Mouse (Mus musculus): Measurements from ENCODE around the gene Nudt15. TPM values are rescaled to one million over a fixed set of nuclear protein-coding genes. Genes with fewer than 3 reads are reported as not detected.
"Not testable (repeated sequence)": the region's sequence is repeated elsewhere in the genome, so short reads cannot be mapped to it uniquely, and the experiment has no call there.

Nudt15 gene
- polyA plus RNA-seq (2012; fragmentation: generic; extraction: Trizol): 2.2 TPM
- long read RNA-seq, experiment 1, partial matches to known transcripts: 1 of 3 reads
- long read RNA-seq, experiment 1, other reads (novel, unspliced or antisense): 2 of 3 reads
- long read RNA-seq, experiment 2, partial matches to known transcripts: 27 of 34 reads
- long read RNA-seq, experiment 2, other reads (novel, unspliced or antisense): 7 of 34 reads

- H3K79me2 ChIP-seq (ENCODE audit: control insufficient read depth, insufficient read depth): peaks cover 3% of the 10 kb centered on the region
- no peak within 1 kb of the TSS for H3ac ChIP-seq (ENCODE audit: control insufficient read depth, insufficient read length, low read depth)
- no peak within 1 kb of the TSS for H3K4me3 ChIP-seq (ENCODE audit: insufficient read depth, poor library complexity, severe bottlenecking)
- peaks cover 3% of the 10 kb centered on the region for H3K27me3 ChIP-seq (ENCODE audit: control insufficient read depth, insufficient read depth, insufficient read length)
- no peak for TF ChIP-seq MYOG (IDR thresholded peaks at IDR 0.05; ENCODE audit: control insufficient read depth, extremely low read depth, insufficient read length)
- TF ChIP-seq USF1 (IDR thresholded peaks at IDR 0.05; ENCODE audit: low read depth): no peak
- no peak for TF ChIP-seq CTCF (IDR thresholded peaks at IDR 0.05; ENCODE audit: control insufficient read depth, insufficient read depth, insufficient read length)
- TF ChIP-seq FOSL1 (IDR thresholded peaks at IDR 0.05; ENCODE audit: insufficient read depth, low read length, poor library complexity, severe bottlenecking): no peak
- TF ChIP-seq MYOD1 (IDR thresholded peaks at IDR 0.05; ENCODE audit: control insufficient read depth, insufficient read length, low read depth): no peak
- no peak for TF ChIP-seq MAX (IDR thresholded peaks at IDR 0.05)
- TF ChIP-seq CEBPB (IDR thresholded peaks at IDR 0.05; ENCODE audit: low read depth): no peak
- H3K79me3 ChIP-seq (ENCODE audit: low read depth): peaks cover under 1% of the 10 kb centered on the region
- H3K36me3 ChIP-seq (ENCODE audit: control insufficient read depth, insufficient read depth): no peaks in the 10 kb centered on the region
Observed at GRCm38 (mm10) chr14:73548051-73548450, at the start of gene Nudt15. Nudt15 (minus strand) TSS chr14:73548242.

GRCm38 (mm10) chr14:73592166-73592565 lies 44.1 kb upstream of the Nudt15 start:
- no peaks in the 10 kb centered on the region for H3K79me3 ChIP-seq (ENCODE audit: low read depth)
- H3K4me3 ChIP-seq (ENCODE audit: insufficient read depth, poor library complexity, severe bottlenecking): no peak overlapping the region
- TF ChIP-seq MYOD1 (IDR thresholded peaks at IDR 0.05; ENCODE audit: control insufficient read depth, insufficient read length, low read depth) (no peak), CTCF (IDR thresholded peaks at IDR 0.05; ENCODE audit: control insufficient read depth, insufficient read depth, insufficient read length) (no peak), MYOG (IDR thresholded peaks at IDR 0.05; ENCODE audit: control insufficient read depth, extremely low read depth, insufficient read length) (no peak), MAX (IDR thresholded peaks at IDR 0.05) (no peak), CEBPB (IDR thresholded peaks at IDR 0.05; ENCODE audit: low read depth) (no peak), USF1 (IDR thresholded peaks at IDR 0.05; ENCODE audit: low read depth) (no peak), FOSL1 (IDR thresholded peaks at IDR 0.05; ENCODE audit: insufficient read depth, low read length, poor library complexity, severe bottlenecking) (no peak)
- H3K36me3 ChIP-seq (ENCODE audit: control insufficient read depth, insufficient read depth): peaks cover 40% of the 10 kb centered on the region
- no peaks in the 10 kb centered on the region for H3K79me2 ChIP-seq (ENCODE audit: control insufficient read depth, insufficient read depth)
- no peak overlapping the region for H3ac ChIP-seq (ENCODE audit: control insufficient read depth, insufficient read length, low read depth)
- H3K27me3 ChIP-seq (ENCODE audit: control insufficient read depth, insufficient read depth, insufficient read length): no peaks in the 10 kb centered on the region

- no peaks in the 10 kb centered on the region for H3K79me2 ChIP-seq (ENCODE audit: control insufficient read depth, insufficient read depth)
- peaks cover 25% of the 10 kb centered on the region for H3K36me3 ChIP-seq (ENCODE audit: control insufficient read depth, insufficient read depth)
- H3ac ChIP-seq (ENCODE audit: control insufficient read depth, insufficient read length, low read depth): no peak overlapping the region
- H3K27me3 ChIP-seq (ENCODE audit: control insufficient read depth, insufficient read depth, insufficient read length): no peaks in the 10 kb centered on the region
- TF ChIP-seq MYOG (IDR thresholded peaks at IDR 0.05; ENCODE audit: control insufficient read depth, extremely low read depth, insufficient read length) (no peak), CEBPB (IDR thresholded peaks at IDR 0.05; ENCODE audit: low read depth) (no peak), CTCF (IDR thresholded peaks at IDR 0.05; ENCODE audit: control insufficient read depth, insufficient read depth, insufficient read length) (no peak)
- no peak overlapping the region for H3K4me3 ChIP-seq (ENCODE audit: insufficient read depth, poor library complexity, severe bottlenecking)
- H3K79me3 ChIP-seq (ENCODE audit: low read depth): no peaks in the 10 kb centered on the region
Observed at GRCm38 (mm10) chr14:73588080-73588479, 40.0 kb upstream of the Nudt15 start.

- Histone ChIP-seq H3K4me3 (ENCODE audit: insufficient read depth, poor library complexity, severe bottlenecking) (no peak overlapping the region), H3K27me3 (ENCODE audit: control insufficient read depth, insufficient read depth, insufficient read length) (no peaks in the 10 kb centered on the region), H3K79me2 (ENCODE audit: control insufficient read depth, insufficient read depth) (peaks cover 12% of the 10 kb centered on the region), H3ac (ENCODE audit: control insufficient read depth, insufficient read length, low read depth) (no peak overlapping the region), H3K79me3 (ENCODE audit: low read depth) (peaks cover 1% of the 10 kb centered on the region), H3K36me3 (ENCODE audit: control insufficient read depth, insufficient read depth) (peaks cover 37% of the 10 kb centered on the region)
- TF ChIP-seq MAX (IDR thresholded peaks at IDR 0.05): no peak
- no peak for TF ChIP-seq USF1 (IDR thresholded peaks at IDR 0.05; ENCODE audit: low read depth)
- no peak for TF ChIP-seq MYOG (IDR thresholded peaks at IDR 0.05; ENCODE audit: control insufficient read depth, extremely low read depth, insufficient read length)
- TF ChIP-seq MYOD1 (IDR thresholded peaks at IDR 0.05; ENCODE audit: control insufficient read depth, insufficient read length, low read depth): no peak
- TF ChIP-seq CTCF (IDR thresholded peaks at IDR 0.05; ENCODE audit: control insufficient read depth, insufficient read depth, insufficient read length): no peak
- no peak for TF ChIP-seq FOSL1 (IDR thresholded peaks at IDR 0.05; ENCODE audit: insufficient read depth, low read length, poor library complexity, severe bottlenecking)
- no peak for TF ChIP-seq CEBPB (IDR thresholded peaks at IDR 0.05; ENCODE audit: low read depth)
Observed at GRCm38 (mm10) chr14:73576336-73576735, 28.3 kb upstream of the Nudt15 start.

GRCm38 (mm10) chr14:73574053-73574452 lies 26.0 kb upstream of the Nudt15 start:
- H3ac ChIP-seq (ENCODE audit: control insufficient read depth, insufficient read length, low read depth): no peak overlapping the region
- no peaks in the 10 kb centered on the region for H3K27me3 ChIP-seq (ENCODE audit: control insufficient read depth, insufficient read depth, insufficient read length)
- peaks cover 12% of the 10 kb centered on the region for H3K79me2 ChIP-seq (ENCODE audit: control insufficient read depth, insufficient read depth)
- no peak overlapping the region for H3K4me3 ChIP-seq (ENCODE audit: insufficient read depth, poor library complexity, severe bottlenecking)
- no peak for TF ChIP-seq USF1 (IDR thresholded peaks at IDR 0.05; ENCODE audit: low read depth)
- TF ChIP-seq FOSL1 (IDR thresholded peaks at IDR 0.05; ENCODE audit: insufficient read depth, low read length, poor library complexity, severe bottlenecking): no peak
- no peak for TF ChIP-seq MAX (IDR thresholded peaks at IDR 0.05)
- TF ChIP-seq MYOG (IDR thresholded peaks at IDR 0.05; ENCODE audit: control insufficient read depth, extremely low read depth, insufficient read length): no peak
- no peak for TF ChIP-seq CEBPB (IDR thresholded peaks at IDR 0.05; ENCODE audit: low read depth)
- TF ChIP-seq CTCF (IDR thresholded peaks at IDR 0.05; ENCODE audit: control insufficient read depth, insufficient read depth, insufficient read length): no peak
- no peak for TF ChIP-seq MYOD1 (IDR thresholded peaks at IDR 0.05; ENCODE audit: control insufficient read depth, insufficient read length, low read depth)
- peaks cover 24% of the 10 kb centered on the region for H3K36me3 ChIP-seq (ENCODE audit: control insufficient read depth, insufficient read depth)
- H3K79me3 ChIP-seq (ENCODE audit: low read depth): peaks cover 1% of the 10 kb centered on the region

- Histone ChIP-seq H3K79me3 (ENCODE audit: low read depth) (peaks cover 4% of the 10 kb centered on the region), H3ac (ENCODE audit: control insufficient read depth, insufficient read length, low read depth) (no peak overlapping the region), H3K79me2 (ENCODE audit: control insufficient read depth, insufficient read depth) (peaks cover 12% of the 10 kb centered on the region), H3K36me3 (ENCODE audit: control insufficient read depth, insufficient read depth) (peaks cover 30% of the 10 kb centered on the region), H3K4me3 (ENCODE audit: insufficient read depth, poor library complexity, severe bottlenecking) (no peak overlapping the region), H3K27me3 (ENCODE audit: control insufficient read depth, insufficient read depth, insufficient read length) (no peaks in the 10 kb centered on the region)
- TF ChIP-seq FOSL1 (IDR thresholded peaks at IDR 0.05; ENCODE audit: insufficient read depth, low read length, poor library complexity, severe bottlenecking) (no peak), MYOD1 (IDR thresholded peaks at IDR 0.05; ENCODE audit: control insufficient read depth, insufficient read length, low read depth) (no peak), USF1 (IDR thresholded peaks at IDR 0.05; ENCODE audit: low read depth) (no peak), CEBPB (IDR thresholded peaks at IDR 0.05; ENCODE audit: low read depth) (no peak), MAX (IDR thresholded peaks at IDR 0.05) (no peak)
Observed at GRCm38 (mm10) chr14:73571143-73571542, 23.1 kb upstream of the Nudt15 start.

GRCm38 (mm10) chr14:73569831-73570230 lies 21.8 kb upstream of the Nudt15 start:
- H3K27me3 ChIP-seq (ENCODE audit: control insufficient read depth, insufficient read depth, insufficient read length); H3K79me3 ChIP-seq (ENCODE audit: low read depth); H3ac ChIP-seq (ENCODE audit: control insufficient read depth, insufficient read length, low read depth); H3K4me3 ChIP-seq (ENCODE audit: insufficient read depth, poor library complexity, severe bottlenecking): not testable (repeated sequence)
- Histone ChIP-seq H3K79me2 (ENCODE audit: control insufficient read depth, insufficient read depth) (peaks cover 13% of the 10 kb centered on the region), H3K36me3 (ENCODE audit: control insufficient read depth, insufficient read depth) (peaks cover 26% of the 10 kb centered on the region)
